Mouse (Mus musculus) naive thymus-derived CD4-positive, alpha-beta T cell, adult 2 months (primary cell): ENCODE measurements around the gene Abcc6.

Experiments used
- DNase-seq: peaks from one replicate; pipeline ENCODE4 v3.0.0-alpha.2; 2011; ENCODE audit warnings: low read depth

Gene Abcc6

GRCm38 (mm10) chr7:46030145-46030488 is at the start of gene Abcc6:
Gene Abcc6 (minus strand): TSS chr7:46030302.
- no peak for DNase-seq

- DNase-seq = no peak
These were observed 47.6 kb upstream of the Abcc6 start for GRCm38 (mm10) chr7:46077675-46078074.

- no peak for DNase-seq
These were observed 46.7 kb upstream of the Abcc6 start for GRCm38 (mm10) chr7:46076844-46077243.

GRCm38 (mm10) chr7:46068831-46069230 is 38.7 kb upstream of the Abcc6 start:
- DNase-seq = no peak

GRCm38 (mm10) chr7:46063296-46063695 is 33.2 kb upstream of the Abcc6 start:
- no peak for DNase-seq

GRCm38 (mm10) chr7:46061614-46062013 is 31.5 kb upstream of the Abcc6 start:
- DNase-seq = no peak

GRCm38 (mm10) chr7:46060688-46061087 is 30.6 kb upstream of the Abcc6 start:
- no peak for DNase-seq

GRCm38 (mm10) chr7:46058882-46059281 is 28.8 kb upstream of the Abcc6 start:
- DNase-seq = peak; percentile 66

- DNase-seq = no peak
These were observed 23.5 kb upstream of the Abcc6 start for GRCm38 (mm10) chr7:46053566-46053965.

- peak; percentile 53 for DNase-seq
These were observed 22.2 kb upstream of the Abcc6 start for GRCm38 (mm10) chr7:46052161-46052821.

GRCm38 (mm10) chr7:46049981-46050380 is 19.9 kb upstream of the Abcc6 start:
- no peak for DNase-seq

- DNase-seq = no peak
These were observed 17.9 kb upstream of the Abcc6 start for GRCm38 (mm10) chr7:46047873-46048562.

- DNase-seq = no peak
These were observed 15.8 kb upstream of the Abcc6 start for GRCm38 (mm10) chr7:46045882-46046281.

GRCm38 (mm10) chr7:46044106-46044505 is 14.0 kb upstream of the Abcc6 start:
- no peak for DNase-seq

- DNase-seq = no peak
These were observed 9.8 kb upstream of the Abcc6 start for GRCm38 (mm10) chr7:46039873-46040272.

GRCm38 (mm10) chr7:46037433-46037832 is 7.3 kb upstream of the Abcc6 start:
- DNase-seq = no peak

GRCm38 (mm10) chr7:46035468-46035867 is 5.4 kb upstream of the Abcc6 start:
- no peak for DNase-seq

- DNase-seq = peak; percentile 12
These were observed 4.9 kb upstream of the Abcc6 start for GRCm38 (mm10) chr7:46034991-46035390.

- no peak for DNase-seq
These were observed 3.8 kb upstream of the Abcc6 start for GRCm38 (mm10) chr7:46033870-46034337.

GRCm38 (mm10) chr7:46033109-46033869 is 3.2 kb upstream of the Abcc6 start, which contains the start of gene Nomo1:
Gene Nomo1 (plus strand): TSS chr7:46033698.
- DNase-seq = peak; percentile 100

GRCm38 (mm10) chr7:46031075-46031474 is 973 bp upstream of the Abcc6 start:
- no peak for DNase-seq

GRCm38 (mm10) chr7:46029299-46030144 is 580 bp downstream of the Abcc6 start:
- DNase-seq = no peak
